Mouse (Mus musculus) liver, embryonic 14.5 days (tissue): ENCODE measurements at regions not wholly inside any gene's neighbourhood (a gene's known extent, or its start where the extent isn't known, plus 50 kb on each side); places are given as distances from the start of the nearest gene placed in this dataset.

Experiments used
- CTCF ChIP-seq: IDR thresholded peaks from 2 replicates; pipeline ENCODE4 v1.5.1; 2016; ENCODE audit warnings: antibody characterized with exemption, low read depth, control low read depth
- EP300 ChIP-seq: IDR thresholded peaks from 2 replicates; pipeline ENCODE4 v1.6.1; 2016; ENCODE audit warnings: antibody characterized with exemption, low read depth

DNA sequence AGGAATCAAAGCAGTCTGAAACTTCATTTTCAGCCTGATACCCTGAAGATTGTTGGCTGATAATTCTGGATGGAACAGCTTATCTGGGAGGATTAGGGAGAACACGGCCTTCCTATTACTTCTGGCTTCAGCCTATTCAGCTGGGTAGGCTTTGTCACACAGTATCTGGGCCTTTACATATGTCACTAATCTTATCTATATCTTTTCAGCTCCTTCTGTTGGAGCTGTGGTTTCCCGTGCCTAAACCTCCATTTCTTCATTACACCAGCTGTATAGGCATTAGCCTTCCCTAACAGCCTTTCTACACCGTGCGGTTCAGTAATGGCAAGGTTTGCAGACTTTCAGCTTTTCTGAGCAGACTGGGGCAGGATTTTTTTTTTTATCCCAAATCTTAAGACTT lies 61.9 kb upstream of the Tle4 start:
- TF ChIP-seq CTCF = no peak
- TF ChIP-seq EP300 = peak; percentile 34; the same call in 1 of the 2 replicates
